In genomic region chr7:113068296-113068695, GRCm38 (mm10) we compare ENCODE assay signal across 22 mouse cellular contexts.
"Had no signal": no experiment of that assay in that cellular context is flagged by ENCODE, and none has a peak within 500 bp of the region (broad histone marks: within the 10 kb centered on the region; RNA-seq: fewer than 3 reads in every experiment).

No protein-coding gene starts in this region.

- ATAC-seq: forebrain, embryonic 13.5 days; forebrain, embryonic 14.5 days; forebrain, embryonic 15.5 days; forebrain, embryonic 16.5 days; forebrain, postnatal 0 days had no signal

- DNase-seq: cerebellum, adult 18-20 months; cerebellum, adult 2 months; cerebellum, adult 8-10 months; cerebellum, adult 9-10 months; cerebellum, adult 9-11 months; cerebellum, postnatal 10 days; cerebellum, postnatal 14 days; cerebellum, postnatal 25 days; cerebellum, postnatal 36 days; embryo, embryonic 11 days; forebrain, postnatal 0 days; gastrocnemius, adult 2 months; gastrocnemius, postnatal 10 days; gastrocnemius, postnatal 14 days; gastrocnemius, postnatal 25 days; gastrocnemius, postnatal 36 days; heart, adult 18-20 months; heart, adult 2 months had no signal
